Mouse (Mus musculus) forebrain, postnatal 0 days (tissue): ENCODE measurements around the gene Syncrip. TPM values are rescaled to one million over a fixed set of nuclear protein-coding genes. Genes with fewer than 3 reads are reported as not detected.
A peak's percentile ranks its signal among the peaks of the same experiment; 100 is the strongest.

Experiments
- ATAC-seq: fragments of 200-750 bp; cut with Nextera tagmentation; 2 replicates; pipeline ENCODE4 v1.8.0; 2017; ENCODE audit warnings: mild to moderate bottlenecking, moderate library complexity
- DNase-seq: peaks from one replicate; pipeline ENCODE4 v3.0.0-alpha.2; 2015
- H3K27ac ChIP-seq: fragments of 300-500 bp; sonication (generic); 2 replicates; pipeline ENCODE4 v1.5.1; 2014; ENCODE audit warnings: low read depth, mild to moderate bottlenecking, antibody characterized with exemption, low read length, moderate library complexity, mixed read lengths
- H3K27me3 ChIP-seq: fragments of 300-500 bp; sonication (generic); 2 replicates; pipeline ENCODE4 v1.6.1; 2014; ENCODE audit warnings: mild to moderate bottlenecking, low read length, mixed read lengths; ENCODE audit not compliant: insufficient read depth
- H3K36me3 ChIP-seq: fragments of 300-500 bp; sonication (generic); 2 replicates; pipeline ENCODE4 v1.6.1; 2014; ENCODE audit warnings: mild to moderate bottlenecking, moderate library complexity; ENCODE audit not compliant: insufficient read depth
- H3K4me1 ChIP-seq: fragments of 300-500 bp; sonication (generic); 2 replicates; pipeline ENCODE4 v1.6.1; 2014; ENCODE audit warnings: antibody characterized with exemption; ENCODE audit not compliant: insufficient read depth
- H3K4me2 ChIP-seq: fragments of 300-500 bp; sonication (generic); 2 replicates; pipeline ENCODE4 v1.6.1; 2014; ENCODE audit warnings: low read depth, mild to moderate bottlenecking, moderate library complexity
- H3K4me3 ChIP-seq: fragments of 300-500 bp; sonication (generic); 2 replicates; pipeline ENCODE4 v1.5.1; 2014; ENCODE audit warnings: low read depth, low read length, mixed read lengths
- H3K9ac ChIP-seq: fragments of 300-500 bp; sonication (generic); 2 replicates; pipeline ENCODE4 v1.6.1; 2014; ENCODE audit warnings: mild to moderate bottlenecking
- H3K9me3 ChIP-seq: fragments of 300-500 bp; sonication (generic); 2 replicates; pipeline ENCODE4 v1.6.1; 2016; ENCODE audit warnings: low read length
- CTCF ChIP-seq: sonication (generic); IDR thresholded peaks from 2 replicates; pipeline ENCODE4 v1.5.1; 2016; ENCODE audit warnings: antibody characterized with exemption, control low read depth, low read depth
- WGBS: fragments of 180-500 bp; shearing (Covaris S2); extraction: QIAGEN DNeasy Blood & Tissue Kit; methylation state at CpG from one replicate; pipeline ENCODE4 v1.1.7; 2014; 5-methylcytosine and 5-hydroxymethylcytosine counted together
- polyA plus RNA-seq: library from polyadenylated mRNA; unstranded; fragments of >200 nt; fragmentation: Nextera tagmentation; extraction: Ambion mirVana; gene quantifications from 2 replicates; pipeline ENCODE4 v1.2.1, GENCODE M21; 2015
- total RNA-seq: library from RNA; depleted of rRNA; stranded (reverse); fragments of >200 nt; gene quantifications from 2 replicates; pipeline ENCODE4 v1.2.3, GENCODE M21; 2014

The Syncrip gene
- total and polyA plus RNA-seq, 2 experiments from 2014 or later, result 82.5 to 149 TPM

- DNase-seq (no peak), ATAC-seq (peak; percentile 61)
- no peaks in the 10 kb centered on the region for H3K27me3 ChIP-seq
- peak overlapping the region; percentile 81 for H3K4me3 ChIP-seq
- TF ChIP-seq CTCF, result no peak
- H3K27ac ChIP-seq, result peak overlapping the region; percentile 91
- WGBS, result 0% methylated on average over 17 of the region's 17 CpGs
- no peaks in the 10 kb centered on the region for H3K9me3 ChIP-seq
- H3K9ac ChIP-seq, result peak overlapping the region; percentile 84
- H3K4me2 ChIP-seq, result peak overlapping the region; percentile 87
- no peaks in the 10 kb centered on the region for H3K4me1 ChIP-seq
- no peaks in the 10 kb centered on the region for H3K36me3 ChIP-seq
Measured at GRCm38 (mm10) chr9:88439238-88439600, 43.2 kb downstream of the Syncrip start.

DNA sequence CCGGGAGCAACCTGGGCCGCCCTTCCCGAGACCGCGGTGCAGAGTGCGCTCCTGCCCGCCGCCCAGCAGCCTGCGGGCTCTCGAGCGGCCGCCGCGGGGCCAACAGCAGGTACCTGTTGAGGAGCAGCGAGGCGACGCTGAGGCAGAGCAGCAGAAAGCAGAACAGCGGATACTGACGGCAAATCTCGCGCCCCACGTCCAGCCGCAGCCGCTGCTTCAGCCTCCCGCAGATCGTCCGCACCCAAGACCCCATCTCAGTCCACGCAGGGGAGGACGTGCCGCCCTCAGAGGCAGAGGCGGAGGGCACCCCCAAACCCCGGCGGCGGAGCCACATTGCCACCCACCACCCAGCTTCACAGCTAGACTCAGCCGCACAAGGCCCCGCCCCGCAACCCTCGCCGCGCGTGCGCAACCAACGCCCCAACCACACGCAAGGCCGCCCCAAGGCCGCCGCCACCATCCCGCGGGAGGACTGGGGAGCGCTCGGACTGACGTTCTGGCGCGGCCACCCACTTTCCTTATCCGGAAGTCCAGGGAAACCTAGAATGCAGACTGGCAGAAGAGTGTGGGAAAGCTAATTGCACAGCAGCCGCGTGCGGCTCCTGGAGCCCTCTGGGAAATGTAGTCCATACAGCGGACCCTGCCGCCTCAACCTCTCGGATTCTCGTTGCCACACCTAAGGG is 43.7 kb downstream of the Syncrip start, which contains the start of gene Snx14:
TSS of gene Snx14 (minus strand) at position 404 of the 683 bp plus-strand sequence.
- peak within 1 kb of the TSS; percentile 91 for H3K27ac ChIP-seq
- WGBS, result 3% methylated on average over 61 of the region's 62 CpGs

DNA sequence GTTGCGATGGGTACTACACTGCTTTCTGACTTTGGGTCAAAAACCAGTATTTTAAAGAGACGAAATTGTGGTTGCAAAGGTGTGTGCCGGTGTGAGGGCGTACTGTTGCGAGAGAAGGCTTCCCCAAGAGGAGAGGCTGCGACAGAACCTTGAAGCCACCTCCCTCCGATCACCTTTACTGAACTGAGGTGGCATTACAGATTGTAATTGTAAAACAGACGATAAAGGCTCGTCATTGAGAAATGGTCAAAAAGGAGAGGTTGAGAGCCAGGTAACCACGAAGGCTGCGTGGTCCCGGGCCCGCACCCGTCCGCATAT is 44.2 kb downstream of the Syncrip start:
- Histone ChIP-seq H3K4me2 (peak overlapping the region; percentile 87), H3K36me3 (no peaks in the 10 kb centered on the region), H3K9ac (peak overlapping the region; percentile 84), H3K4me3 (peak overlapping the region; percentile 81), H3K27ac (peak overlapping the region; percentile 91), H3K4me1 (no peaks in the 10 kb centered on the region), H3K27me3 (no peaks in the 10 kb centered on the region), H3K9me3 (no peaks in the 10 kb centered on the region)
- no peak for ATAC-seq
- no peak for TF ChIP-seq CTCF
- whole genome bisulfite sequencing, result 1% methylated on average over 15 of the region's 15 CpGs
- DNase-seq, result no peak

More for the DNA sequence above, 43.7 kb downstream of the Syncrip start, which contains the start of gene Snx14:
- TF ChIP-seq CTCF, result no peak
- Histone ChIP-seq H3K9ac (peak within 1 kb of the TSS; percentile 84), H3K36me3 (no peaks in the 10 kb centered on the region), H3K4me3 (peak within 1 kb of the TSS; percentile 81), H3K4me2 (peak within 1 kb of the TSS; percentile 87), H3K4me1 (no peaks in the 10 kb centered on the region), H3K9me3 (no peaks in the 10 kb centered on the region), H3K27me3 (no peaks in the 10 kb centered on the region)
- DNase-seq, result peak; percentile 97
- peak; percentile 97 for ATAC-seq

DNA sequence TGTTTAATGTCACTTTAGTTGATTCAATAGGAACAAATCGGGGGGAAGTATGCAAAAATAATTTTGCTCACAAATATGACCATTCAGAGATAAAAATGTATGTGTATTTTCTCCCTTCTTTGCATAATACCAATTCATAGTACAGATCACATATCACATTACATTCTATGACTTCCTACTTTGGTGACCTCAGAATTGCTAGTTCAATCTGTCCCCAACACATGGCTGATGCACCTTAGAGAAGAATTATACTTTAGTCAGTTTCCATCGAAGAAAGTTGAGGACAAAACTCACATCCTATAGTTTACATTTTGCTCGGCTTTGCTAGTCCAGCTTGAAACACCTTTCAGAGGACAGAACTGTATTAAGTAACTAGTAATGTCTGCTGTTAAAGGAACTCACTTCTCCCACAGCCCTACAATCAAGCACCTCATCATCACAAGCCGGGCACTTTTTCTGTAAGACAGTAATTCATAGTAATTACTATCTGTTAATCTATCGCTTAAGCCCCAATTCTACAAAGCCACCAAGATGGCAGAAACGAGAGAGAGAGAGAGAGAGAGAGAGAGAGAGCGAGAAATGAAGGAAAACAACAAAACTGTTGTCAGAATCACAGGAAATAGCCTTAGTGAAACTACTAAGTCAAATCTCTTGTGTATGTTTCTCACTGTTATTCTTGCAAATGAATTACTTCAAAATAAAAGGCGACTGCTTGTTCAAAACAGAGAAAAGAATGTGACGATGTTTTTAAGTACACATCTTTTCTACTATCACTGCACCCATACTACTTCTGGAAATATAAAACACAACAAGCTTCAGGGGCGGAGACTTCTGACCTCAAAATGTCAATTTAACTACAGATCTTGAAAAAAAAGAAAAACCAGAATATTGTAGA is 44.8 kb downstream of the Syncrip start:
- peak overlapping the region; percentile 91; the same call in 1 of the 2 replicates for H3K27ac ChIP-seq
- no peaks in the 10 kb centered on the region for H3K36me3 ChIP-seq
- no peaks in the 10 kb centered on the region for H3K9me3 ChIP-seq
- no peak for TF ChIP-seq CTCF
- no peaks in the 10 kb centered on the region for H3K27me3 ChIP-seq
- no peak for ATAC-seq
- peak overlapping the region; percentile 81 for H3K4me3 ChIP-seq
- H3K4me2 ChIP-seq, result peak overlapping the region; percentile 87
- H3K9ac ChIP-seq, result peak overlapping the region; percentile 84
- 48% methylated on average over 10 of the region's 10 CpGs for WGBS
- peak; percentile 20 for DNase-seq
- no peaks in the 10 kb centered on the region for H3K4me1 ChIP-seq

- H3K9ac ChIP-seq, result no peak overlapping the region
- H3K36me3 ChIP-seq, result peaks cover 11% of the 10 kb centered on the region
- H3K27me3 ChIP-seq, result no peaks in the 10 kb centered on the region
- 90% methylated on average over 2 of the region's 2 CpGs for WGBS
- ATAC-seq (no peak), DNase-seq (no peak)
- H3K9me3 ChIP-seq, result no peaks in the 10 kb centered on the region
- no peak overlapping the region for H3K27ac ChIP-seq
- no peak overlapping the region for H3K4me3 ChIP-seq
- H3K4me1 ChIP-seq, result no peaks in the 10 kb centered on the region
- no peak for TF ChIP-seq CTCF
- H3K4me2 ChIP-seq, result no peak overlapping the region
Measured at GRCm38 (mm10) chr9:88424356-88424755, 58.0 kb downstream of the Syncrip start.

DNA sequence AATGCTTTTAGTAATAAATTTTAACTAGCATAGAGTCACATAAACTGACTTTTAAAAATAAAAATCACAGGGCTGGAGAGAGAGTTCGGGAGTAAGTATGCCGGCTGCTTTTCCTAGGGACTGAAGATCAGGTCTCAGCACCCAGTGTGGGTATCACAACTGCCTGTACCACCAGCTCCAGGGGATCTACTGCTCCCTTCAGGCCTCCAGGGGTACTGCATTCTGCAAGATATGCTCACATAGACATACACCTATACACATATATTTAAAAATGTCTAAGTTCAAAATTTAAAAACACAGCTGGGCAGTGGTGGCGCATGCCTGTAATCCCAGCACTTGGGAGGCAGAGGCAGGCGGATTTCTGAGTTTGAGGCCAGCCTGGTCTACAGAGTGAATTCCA is 59.9 kb downstream of the Syncrip start:
- 96% methylated on average over 4 of the region's 4 CpGs for WGBS
- DNase-seq (no peak), ATAC-seq (no peak)
- H3K4me1 ChIP-seq, result no peaks in the 10 kb centered on the region
- H3K36me3 ChIP-seq, result peaks cover 9% of the 10 kb centered on the region; the same call in 1 of the 2 replicates
- 0 out of 2 replicates have a peak, but pooled peaks have one; percentile 11 for TF ChIP-seq CTCF
- no peak overlapping the region for H3K9ac ChIP-seq
- no peak overlapping the region for H3K27ac ChIP-seq
- no peak overlapping the region for H3K4me2 ChIP-seq
- no peak overlapping the region for H3K4me3 ChIP-seq
- no peaks in the 10 kb centered on the region for H3K9me3 ChIP-seq
- no peaks in the 10 kb centered on the region for H3K27me3 ChIP-seq

DNA sequence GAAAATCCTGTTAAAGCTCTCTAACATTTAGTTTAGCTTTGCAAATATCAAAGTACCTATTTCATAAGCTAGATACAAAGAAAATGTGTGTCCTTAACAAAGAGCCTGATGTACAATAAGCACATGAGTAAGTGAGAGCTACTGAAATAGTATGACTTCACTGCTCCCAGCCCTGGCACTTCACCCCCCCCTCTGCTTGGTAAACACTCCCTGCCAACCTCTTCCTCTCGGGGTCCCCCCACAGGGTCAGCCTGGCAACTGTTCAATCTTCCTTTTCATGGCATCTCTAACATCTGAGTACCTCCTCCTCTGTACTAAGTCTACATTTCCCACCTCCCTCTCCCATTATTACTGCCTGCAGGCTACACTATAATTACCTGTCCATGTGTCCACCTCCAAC is 65.6 kb downstream of the Syncrip start:
- 50% methylated on average over 1 of the region's 1 CpGs for WGBS

More for the DNA sequence above, 65.6 kb downstream of the Syncrip start:
- Histone ChIP-seq H3K4me1 (no peaks in the 10 kb centered on the region), H3K9me3 (no peaks in the 10 kb centered on the region), H3K36me3 (peaks cover 14% of the 10 kb centered on the region; the same call in 1 of the 2 replicates), H3K9ac (no peak overlapping the region), H3K4me2 (no peak overlapping the region), H3K4me3 (no peak overlapping the region), H3K27ac (no peak overlapping the region), H3K27me3 (no peaks in the 10 kb centered on the region)
- no peak for TF ChIP-seq CTCF
- no peak for ATAC-seq
- DNase-seq, result no peak
